Mouse (Mus musculus) layer of hippocampus, postnatal 14 days (tissue): ENCODE results near the gene Ahsa1. TPM values are rescaled to one million over a fixed set of nuclear protein-coding genes. Genes with fewer than 3 reads are reported as not detected.
A peak's percentile ranks its signal among the peaks of the same experiment; 100 is the strongest.
"Not testable (repeated sequence)": the region's sequence is repeated elsewhere in the genome, so short reads cannot be mapped to it uniquely, and the experiment has no call there.

Experiments
- DNase-seq, 2 experiments: peaks; one replicate each; pipeline ENCODE4 v3.0.0; 2021 to 2022; ENCODE audit warnings: low spot score in 2 of 2, mixed read lengths in 1 of 2
- total RNA-seq, 2 experiments: library from RNA; stranded (reverse); gene quantifications; 2 replicates each; pipeline ENCODE4 v1.2.3; 2021

Ahsa1 gene
- total RNA-seq, 2 experiments from 2014 or later = 147 to 157 TPM

GRCm38 (mm10) chr12:87279350-87279749 is 13.1 kb downstream of the Ahsa1 start:
- no peak for DNase-seq

- DNase-seq = no peak
Observed at GRCm38 (mm10) chr12:87279879-87280278, 13.6 kb downstream of the Ahsa1 start.

DNA sequence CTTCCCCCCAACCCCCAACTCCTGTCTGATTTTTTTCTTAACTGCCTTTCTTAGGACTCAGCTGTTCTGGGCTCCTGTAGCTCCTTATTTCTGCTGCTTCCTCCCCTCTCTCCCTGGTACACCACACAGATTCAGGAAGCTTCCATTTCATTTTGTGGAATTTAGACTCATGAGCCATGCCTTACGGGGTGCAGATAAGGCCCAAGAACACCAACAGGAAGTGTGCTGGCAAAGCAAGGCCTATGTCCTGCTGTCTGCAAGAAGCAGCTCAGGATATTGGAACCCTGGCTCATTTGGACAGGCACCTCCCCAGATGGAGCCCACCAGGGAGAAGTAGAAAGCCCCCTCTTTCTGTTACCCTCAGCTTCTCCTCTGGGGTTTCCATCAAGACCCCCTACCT is 15.5 kb downstream of the Ahsa1 start:
- no peak for DNase-seq

- no peak for DNase-seq
Observed at GRCm38 (mm10) chr12:87282743-87283142, 16.5 kb downstream of the Ahsa1 start.

DNA sequence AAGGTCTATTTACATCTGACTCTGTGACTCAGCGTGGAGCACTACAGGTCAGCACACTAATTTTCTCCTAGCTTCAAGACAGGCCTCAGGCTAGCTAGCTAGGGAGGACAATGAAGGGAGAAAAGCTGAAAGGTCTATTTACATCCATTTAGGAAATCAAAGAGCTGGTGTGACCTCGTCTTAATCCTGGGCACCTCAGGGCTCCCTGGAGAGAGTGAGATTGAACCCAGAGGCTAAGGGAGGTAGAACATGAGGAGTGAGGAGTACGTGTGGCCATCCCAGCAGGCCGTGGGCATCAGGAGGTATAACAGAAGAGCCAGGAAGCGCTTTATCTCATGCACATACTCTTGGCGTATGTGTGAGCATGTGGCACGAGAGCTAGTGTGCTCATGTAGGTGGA is 17.4 kb downstream of the Ahsa1 start:
- DNase-seq = no peak

GRCm38 (mm10) chr12:87284268-87284667 is 18.0 kb downstream of the Ahsa1 start:
- DNase-seq = no peak

- DNase-seq = no peak
Observed at GRCm38 (mm10) chr12:87284726-87285125, 18.4 kb downstream of the Ahsa1 start.

GRCm38 (mm10) chr12:87289100-87289499 is 22.8 kb downstream of the Ahsa1 start:
- DNase-seq = no peak

DNA sequence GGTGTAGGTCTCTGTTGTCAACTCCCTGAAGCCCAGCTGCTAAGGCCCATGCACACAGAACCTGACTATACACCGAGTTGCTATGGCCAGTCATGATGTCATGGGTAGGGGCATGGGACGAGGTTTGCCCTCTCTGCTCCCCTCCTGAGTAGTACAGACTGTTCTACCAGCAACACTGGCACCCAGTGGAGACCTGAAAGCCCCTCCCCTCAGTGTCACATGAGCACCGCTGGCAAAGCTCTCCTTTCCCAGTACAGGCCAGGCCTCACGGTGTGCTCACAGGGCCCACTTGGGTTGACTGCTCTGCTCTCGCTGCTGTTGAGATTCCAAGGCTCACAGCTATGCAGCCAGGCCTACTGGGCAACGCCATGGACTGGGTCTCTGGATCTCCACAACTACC is 27.7 kb downstream of the Ahsa1 start:
- DNase-seq = no peak

GRCm38 (mm10) chr12:87299037-87299656 is 32.9 kb downstream of the Ahsa1 start:
- DNase-seq = no peak

GRCm38 (mm10) chr12:87299657-87300440 is 33.6 kb downstream of the Ahsa1 start, which contains the start of gene Ism2:
Gene Ism2 (minus strand): TSS chr12:87299705.
- peak in 1 of 2 experiments; percentile 6 for DNase-seq

GRCm38 (mm10) chr12:87300441-87300690 is 34.1 kb downstream of the Ahsa1 start:
- no peak for DNase-seq

- no peak for DNase-seq
Observed at GRCm38 (mm10) chr12:87301189-87301588, 34.9 kb downstream of the Ahsa1 start.

- peak in 1 of 2 experiments; percentile 6 for DNase-seq
Observed at GRCm38 (mm10) chr12:87305767-87306583, 39.7 kb downstream of the Ahsa1 start.

GRCm38 (mm10) chr12:87306584-87306844 is 40.2 kb downstream of the Ahsa1 start:
- not testable (repeated sequence) for DNase-seq

DNA sequence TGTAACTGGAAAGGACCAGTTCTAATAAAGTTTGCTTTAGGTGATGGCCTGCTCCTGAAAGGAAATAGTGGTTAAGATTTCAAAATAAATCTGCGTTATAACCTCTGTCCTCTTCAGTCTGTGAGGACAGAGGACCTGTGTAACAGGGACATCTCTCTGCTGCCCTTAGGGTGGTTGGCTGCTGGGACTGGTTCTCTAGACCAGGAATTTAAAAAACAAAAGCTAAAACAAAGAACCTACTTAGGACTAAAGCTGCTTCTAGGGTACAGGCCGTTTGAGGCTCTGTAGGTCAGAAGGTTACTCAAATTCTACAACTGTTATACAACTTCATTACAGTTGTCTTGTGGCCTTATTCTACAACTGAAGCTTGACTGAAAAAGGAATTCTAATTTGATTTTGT is 46.8 kb downstream of the Ahsa1 start:
- DNase-seq = no peak

- DNase-seq = no peak
Observed at GRCm38 (mm10) chr12:87317951-87318350, 51.7 kb downstream of the Ahsa1 start.

DNA sequence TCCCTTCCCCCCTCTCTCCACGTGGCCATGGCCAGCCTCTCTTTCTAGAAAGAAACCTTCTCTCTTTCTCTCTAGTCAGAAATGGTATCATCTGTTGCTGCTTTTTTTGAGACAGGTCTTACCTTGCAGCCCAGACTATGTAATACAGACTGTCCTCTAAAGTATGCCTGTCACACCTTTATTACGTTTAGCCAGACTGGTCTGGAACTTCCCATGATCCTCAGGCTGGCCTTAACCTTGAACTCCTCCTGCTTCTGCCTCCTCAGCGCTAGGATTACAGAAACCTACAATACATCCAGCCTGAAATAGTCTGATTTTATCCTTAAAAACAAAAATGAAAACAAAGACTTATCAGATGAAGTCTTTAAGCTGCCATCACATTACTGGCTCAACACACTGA is 53.0 kb downstream of the Ahsa1 start:
- no peak for DNase-seq
